Mouse (Mus musculus) cerebral cortex, adult 2 months (tissue): Measurements from ENCODE around the gene Arrdc4.

Experiments used
- WGBS: fragments of 180-500 bp; shearing (Covaris S2); methylation state at CpG from one replicate; pipeline ENCODE4 v1.1.7; 2018; 5-methylcytosine and 5-hydroxymethylcytosine counted together

Arrdc4 gene

DNA sequence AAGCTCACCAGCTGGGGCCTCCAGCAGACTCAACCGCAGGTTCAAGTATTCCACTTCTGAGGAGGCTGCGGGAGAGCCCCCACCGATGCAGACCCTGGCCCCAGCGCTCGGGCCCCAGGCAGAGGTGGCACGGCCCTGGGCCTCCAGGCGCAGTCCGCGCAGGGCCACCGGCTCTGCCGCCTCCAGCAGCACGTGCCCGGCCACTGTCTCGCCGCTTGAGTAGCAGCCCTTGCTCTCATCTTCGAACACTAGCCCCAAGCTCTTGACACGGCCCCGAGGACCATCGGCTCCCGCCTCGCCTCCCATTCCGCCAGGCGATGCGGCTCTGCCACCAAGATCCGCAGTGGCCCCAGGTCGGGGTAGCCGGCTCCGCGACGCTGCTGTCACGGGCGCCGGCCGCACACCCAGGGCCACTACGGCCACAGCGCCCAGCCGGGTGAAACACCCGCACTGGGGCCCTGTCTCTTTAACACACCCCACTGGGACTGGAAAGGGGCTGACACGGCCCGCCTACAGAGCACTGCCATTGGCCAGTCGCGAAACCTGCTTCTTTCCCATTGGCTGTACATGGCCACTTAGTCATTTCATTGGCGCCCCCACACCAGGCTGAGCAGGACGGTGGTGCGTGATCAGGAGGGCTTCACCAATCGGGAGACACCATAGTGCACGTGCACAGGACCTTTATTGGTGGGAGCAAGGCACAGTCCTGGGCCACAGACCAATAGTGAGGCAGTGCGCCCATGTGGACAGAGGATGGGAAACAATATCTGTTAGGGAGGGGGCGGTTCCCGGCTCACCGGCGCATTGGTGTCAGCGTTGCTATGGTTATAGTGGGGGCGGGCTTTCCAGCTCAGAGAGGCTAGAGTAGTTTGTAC lies at the start of gene Arrdc4:
TSS of gene Arrdc4 (minus strand) at position 481 of the 875 bp plus-strand sequence.
- WGBS, result under 1% methylated on average over 54 of the region's 54 CpGs

GRCm38 (mm10) chr7:68795578-68795977 lies 46.5 kb upstream of the Arrdc4 start:
- 78% methylated on average over 5 of the region's 5 CpGs for WGBS

GRCm38 (mm10) chr7:68788711-68789110 lies 39.7 kb upstream of the Arrdc4 start:
- WGBS, result 70% methylated on average over 3 of the region's 3 CpGs

GRCm38 (mm10) chr7:68771757-68772094 lies 22.7 kb upstream of the Arrdc4 start:
- 84% methylated on average over 2 of the region's 2 CpGs for WGBS

- 79% methylated on average over 7 of the region's 7 CpGs for WGBS
Observed at GRCm38 (mm10) chr7:68770894-68771756, 22.1 kb upstream of the Arrdc4 start.

- 94% methylated on average over 4 of the region's 4 CpGs for WGBS
Observed at GRCm38 (mm10) chr7:68765926-68766325, 16.9 kb upstream of the Arrdc4 start.

- WGBS, result 86% methylated on average over 6 of the region's 6 CpGs
Observed at GRCm38 (mm10) chr7:68759148-68759724, 10.2 kb upstream of the Arrdc4 start.

GRCm38 (mm10) chr7:68756656-68757204 lies 7.7 kb upstream of the Arrdc4 start:
- WGBS, result 84% methylated on average over 6 of the region's 6 CpGs

- 57% methylated on average over 8 of the region's 8 CpGs for WGBS
Observed at GRCm38 (mm10) chr7:68749919-68750318, 878 bp upstream of the Arrdc4 start.

DNA sequence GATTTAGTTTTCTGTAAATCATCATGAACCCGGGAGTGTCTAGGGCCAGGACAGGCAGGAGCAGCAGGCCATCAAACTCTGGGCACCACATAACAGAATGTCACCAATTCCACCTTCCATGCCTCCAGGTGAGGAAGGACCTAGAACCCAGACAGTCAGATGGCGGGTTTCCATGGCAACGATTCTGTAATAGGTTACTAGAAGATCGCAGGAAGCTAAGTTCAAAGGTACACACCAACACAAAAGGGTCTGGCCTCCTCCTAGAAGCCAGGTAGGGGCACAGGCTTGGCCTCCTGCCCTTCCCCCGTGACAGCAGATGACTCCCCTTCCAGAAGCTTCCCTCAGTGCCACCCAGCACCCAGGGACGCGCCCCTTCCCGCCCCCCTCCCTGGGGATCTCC lies 680 bp downstream of the Arrdc4 start:
- 17% methylated on average over 8 of the region's 8 CpGs for WGBS

DNA sequence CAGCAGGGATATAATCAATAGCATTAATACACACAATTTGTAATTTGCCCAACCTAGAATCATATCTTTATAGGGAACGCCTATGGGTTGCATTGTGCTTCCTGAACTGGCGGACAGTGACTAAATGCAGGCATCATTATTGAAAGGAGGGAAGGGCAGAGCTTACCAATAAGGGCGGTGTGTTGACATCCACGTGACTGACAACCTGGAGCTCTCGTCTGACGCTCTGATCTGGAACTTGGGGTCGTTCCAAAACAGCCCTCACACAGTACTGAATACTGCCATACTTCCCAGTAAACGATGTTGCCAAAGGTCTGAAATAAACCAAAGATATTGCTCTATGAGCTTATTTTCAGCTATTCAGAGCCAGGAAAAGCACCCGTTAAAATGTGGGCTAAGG lies 4.4 kb downstream of the Arrdc4 start:
- 54% methylated on average over 9 of the region's 9 CpGs for WGBS

DNA sequence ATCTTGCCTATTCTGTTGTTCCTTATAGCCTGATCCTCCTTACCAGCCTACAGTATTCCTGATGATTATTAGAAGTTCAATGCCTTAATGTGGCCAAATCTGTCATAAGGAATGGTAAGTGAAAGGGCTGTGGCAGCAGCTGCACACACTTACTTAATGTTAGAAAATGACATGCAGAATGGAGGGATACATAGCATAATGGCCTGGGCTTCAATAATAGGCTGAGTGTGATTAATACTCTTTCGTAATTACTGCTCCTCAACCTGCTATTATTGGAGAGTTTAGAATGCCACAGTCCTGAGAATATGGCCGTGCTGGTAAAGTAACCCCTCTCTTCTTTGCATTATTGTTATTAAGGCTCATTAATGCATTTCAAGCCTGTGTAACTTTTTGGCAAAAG lies 4.8 kb downstream of the Arrdc4 start:
- 78% methylated on average over 2 of the region's 2 CpGs for WGBS

GRCm38 (mm10) chr7:68740763-68741162 lies 8.3 kb downstream of the Arrdc4 start:
- WGBS, result 95% methylated on average over 6 of the region's 6 CpGs

DNA sequence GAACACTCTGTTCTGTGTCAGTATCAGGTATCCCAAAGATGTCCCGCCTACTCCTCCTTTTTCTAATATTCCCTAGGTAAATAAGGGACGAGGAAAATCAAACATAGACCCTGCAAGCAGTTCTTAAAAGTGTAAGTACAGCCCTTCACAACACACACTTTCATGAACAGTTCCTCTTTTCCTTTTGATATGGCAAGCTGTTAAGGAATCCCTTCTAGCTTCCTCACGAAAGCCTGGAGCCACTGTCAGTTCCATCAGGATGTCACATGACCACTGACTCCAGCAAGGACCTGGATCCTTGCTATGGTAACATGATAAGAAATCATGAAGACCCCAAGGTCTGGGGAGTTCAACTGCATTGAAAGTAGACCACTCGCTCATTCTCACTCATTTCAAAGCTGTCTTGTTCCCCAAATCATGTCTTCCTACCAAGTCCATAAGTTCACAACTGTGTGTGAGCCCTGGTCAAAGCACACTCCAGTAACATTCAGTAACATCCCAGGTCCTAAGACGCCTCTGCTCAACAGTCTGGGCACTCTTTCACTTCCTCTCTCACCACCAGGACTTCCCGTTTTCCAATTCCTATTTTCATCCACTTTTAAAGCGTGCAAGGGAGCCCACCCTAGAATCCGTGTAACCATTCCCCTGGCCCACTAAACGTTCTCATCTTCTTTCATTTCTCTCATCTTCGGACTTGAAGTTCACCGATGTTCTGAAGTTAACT lies 10.2 kb downstream of the Arrdc4 start:
- 91% methylated on average over 11 of the region's 11 CpGs for WGBS

DNA sequence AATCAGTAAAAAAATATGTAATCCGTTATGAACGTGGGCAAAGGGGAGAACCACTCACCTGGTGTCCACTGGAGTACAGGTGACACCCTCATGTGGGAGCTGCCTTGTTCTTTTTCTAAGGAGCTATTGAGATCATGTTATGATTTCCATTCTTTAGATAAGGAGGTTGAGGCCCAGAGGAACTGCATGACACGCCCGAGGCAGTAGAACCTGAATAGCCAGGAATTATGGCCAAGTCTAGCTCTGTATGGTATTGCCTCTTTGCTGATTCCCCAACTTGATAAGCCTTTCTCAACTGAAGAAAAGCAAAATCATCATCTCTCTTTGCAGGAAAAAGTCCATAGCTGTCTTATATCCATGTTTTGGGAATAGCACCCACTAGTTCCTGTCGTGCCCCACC lies 22.7 kb downstream of the Arrdc4 start:
- 93% methylated on average over 5 of the region's 5 CpGs for WGBS

- WGBS, result 87% methylated on average over 7 of the region's 7 CpGs
Observed at GRCm38 (mm10) chr7:68724711-68725110, 24.3 kb downstream of the Arrdc4 start.

DNA sequence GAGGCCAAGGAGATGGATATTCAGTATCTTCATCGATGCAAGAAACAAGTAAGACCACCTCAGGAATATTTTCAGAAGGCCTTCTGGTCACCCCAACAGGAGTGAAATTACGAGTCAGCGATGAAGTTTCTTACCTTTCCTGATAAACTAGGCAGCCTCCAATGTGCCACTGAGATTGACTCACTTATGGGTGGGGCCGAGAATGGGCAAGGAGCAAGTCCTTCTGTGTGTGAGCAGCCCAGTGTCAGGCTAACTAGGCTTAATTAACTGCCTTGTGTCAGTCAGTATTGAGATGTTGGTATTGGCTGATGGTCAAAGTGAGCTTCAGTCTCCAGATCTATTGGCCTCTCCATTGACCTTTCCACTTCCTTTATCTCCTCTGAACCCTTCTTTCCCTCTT lies 27.5 kb downstream of the Arrdc4 start:
- WGBS, result 96% methylated on average over 4 of the region's 4 CpGs

- 14% methylated on average over 10 of the region's 10 CpGs for WGBS
Observed at GRCm38 (mm10) chr7:68717498-68717897, 31.5 kb downstream of the Arrdc4 start.

DNA sequence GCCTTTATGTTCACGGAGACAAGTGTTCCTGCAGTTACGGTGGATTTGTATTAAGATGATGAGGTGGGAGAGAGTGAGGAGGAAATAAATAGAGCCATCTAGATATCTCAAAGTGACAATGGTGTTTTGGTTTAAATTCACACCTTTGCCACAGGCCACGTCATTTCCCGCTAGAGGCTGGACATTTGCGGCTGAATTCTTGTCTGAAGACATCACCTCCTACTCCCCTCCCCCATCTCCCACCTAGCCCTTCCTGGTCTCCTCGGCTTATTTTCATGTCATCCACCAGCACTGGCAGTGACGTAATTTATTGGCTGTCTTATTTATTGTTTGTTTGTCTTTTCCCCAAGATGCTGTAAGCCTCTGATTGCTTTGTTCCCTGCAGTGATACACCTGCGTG lies 32.1 kb downstream of the Arrdc4 start:
- 78% methylated on average over 8 of the region's 8 CpGs for WGBS

- 91% methylated on average over 1 of the region's 1 CpGs for WGBS
Observed at GRCm38 (mm10) chr7:68712928-68713327, 36.1 kb downstream of the Arrdc4 start.

DNA sequence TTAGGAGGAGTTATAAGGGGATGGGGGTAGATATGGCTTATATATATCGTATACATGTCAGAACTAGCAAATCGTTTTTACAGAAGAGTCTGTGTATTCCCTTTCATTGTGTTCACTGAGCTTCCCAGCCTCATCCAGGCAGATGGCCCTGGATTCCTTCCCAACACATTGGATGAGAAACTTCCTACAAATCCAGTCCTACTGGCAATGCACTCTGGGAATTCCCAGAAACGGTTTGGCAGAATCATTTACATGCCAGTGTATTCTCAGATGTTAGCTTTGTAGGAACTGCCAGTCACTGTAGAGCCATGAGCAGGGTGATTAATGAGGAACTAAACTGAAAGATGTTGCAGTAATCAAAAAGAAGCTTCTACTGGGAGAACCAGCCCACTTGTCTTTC lies 36.6 kb downstream of the Arrdc4 start:
- 40% methylated on average over 3 of the region's 3 CpGs for WGBS

GRCm38 (mm10) chr7:68709319-68709573 lies 39.8 kb downstream of the Arrdc4 start:
- 87% methylated on average over 1 of the region's 1 CpGs for whole genome bisulfite sequencing
